Mouse (Mus musculus) embryonic facial prominence, embryonic 12.5 days (tissue): ENCODE measurements around the gene Wnt5a. TPM values are rescaled to one million over a fixed set of nuclear protein-coding genes. Genes with fewer than 3 reads are reported as not detected.

Experiments
- ATAC-seq: fragments of 200-750 bp; cut with Nextera tagmentation; 2 replicates; pipeline ENCODE4 v1.8.0; 2017; ENCODE audit not compliant: insufficient number of reproducible peaks, insufficient read depth, low FRiP score, low TSS enrichment
- H3K27ac ChIP-seq: fragments of 300-500 bp; sonication (generic); 2 replicates; pipeline ENCODE4 v1.5.1; 2016; ENCODE audit warnings: mild to moderate bottlenecking
- H3K27me3 ChIP-seq: fragments of 300-500 bp; sonication (generic); 2 replicates; pipeline ENCODE4 v1.6.1; 2016; ENCODE audit warnings: mild to moderate bottlenecking, moderate library complexity
- H3K36me3 ChIP-seq: fragments of 300-500 bp; sonication (generic); 2 replicates; pipeline ENCODE4 v1.6.1; 2016; ENCODE audit warnings: mild to moderate bottlenecking
- H3K4me1 ChIP-seq: fragments of 300-500 bp; sonication (generic); 2 replicates; pipeline ENCODE4 v1.6.1; 2016
- H3K4me2 ChIP-seq: fragments of 300-500 bp; sonication (generic); replicated peaks from 2 replicates; pipeline ENCODE4 v1.6.1; 2016; ENCODE audit warnings: mild to moderate bottlenecking, moderate library complexity
- H3K4me3 ChIP-seq: fragments of 300-500 bp; sonication (generic); 2 replicates; pipeline ENCODE4 v1.5.1; 2016; ENCODE audit warnings: mild to moderate bottlenecking
- H3K9ac ChIP-seq: fragments of 300-500 bp; sonication (generic); 2 replicates; pipeline ENCODE4 v1.6.1; 2016; ENCODE audit warnings: mild to moderate bottlenecking, moderate library complexity
- H3K9me3 ChIP-seq: fragments of 300-500 bp; sonication (generic); 2 replicates; pipeline ENCODE4 v1.6.1; 2016; ENCODE audit warnings: mild to moderate bottlenecking, moderate library complexity
- WGBS: fragments of 180-500 bp; shearing (Covaris S2); methylation state at CpG from one replicate; pipeline ENCODE4 v1.1.7; 2016; 5-methylcytosine and 5-hydroxymethylcytosine counted together
- polyA plus RNA-seq: library from polyadenylated mRNA; unstranded; fragments of >200 nt; fragmentation: Nextera tagmentation; extraction: Ambion mirVana; gene quantifications from 2 replicates; pipeline ENCODE4 v1.2.1, GENCODE M21; 2016

The Wnt5a gene
- polyA plus RNA-seq, 1 experiment from 2014 or later, result 117 TPM

GRCm38 (mm10) chr14:28531531-28531930 lies 27.0 kb downstream of the Wnt5a start:
- no peak for ATAC-seq
- Histone ChIP-seq H3K9me3 (no peaks in the 10 kb centered on the region), H3K9ac (no peak overlapping the region), H3K36me3 (no peaks in the 10 kb centered on the region), H3K4me1 (0 out of 2 replicates have a peak, but pooled peaks cover 1% of the 10 kb centered on the region), H3K4me3 (no peak overlapping the region), H3K4me2 (no peak overlapping the region), H3K27me3 (no peaks in the 10 kb centered on the region), H3K27ac (no peak overlapping the region)
- 40% methylated on average over 1 of the region's 1 CpGs for WGBS

GRCm38 (mm10) chr14:28532943-28533342 lies 28.4 kb downstream of the Wnt5a start:
- 90% methylated on average over 11 of the region's 11 CpGs for whole genome bisulfite sequencing
- no peak for ATAC-seq
- Histone ChIP-seq H3K36me3 (no peaks in the 10 kb centered on the region), H3K4me3 (no peak overlapping the region), H3K27ac (no peak overlapping the region), H3K27me3 (no peaks in the 10 kb centered on the region), H3K9me3 (no peaks in the 10 kb centered on the region), H3K9ac (no peak overlapping the region), H3K4me1 (no peaks in the 10 kb centered on the region), H3K4me2 (no peak overlapping the region)

- Histone ChIP-seq H3K27ac (no peak overlapping the region), H3K27me3 (no peaks in the 10 kb centered on the region), H3K9ac (no peak overlapping the region), H3K4me3 (no peak overlapping the region), H3K9me3 (no peaks in the 10 kb centered on the region), H3K4me1 (no peaks in the 10 kb centered on the region), H3K36me3 (no peaks in the 10 kb centered on the region), H3K4me2 (no peak overlapping the region)
- 62% methylated on average over 2 of the region's 2 CpGs for WGBS
- no peak for ATAC-seq
Observed at GRCm38 (mm10) chr14:28533876-28534275, 29.3 kb downstream of the Wnt5a start.

- H3K9ac ChIP-seq, result no peak overlapping the region
- H3K4me2 ChIP-seq, result no peak overlapping the region
- H3K4me1 ChIP-seq, result no peaks in the 10 kb centered on the region
- no peak for ATAC-seq
- H3K9me3 ChIP-seq, result no peaks in the 10 kb centered on the region
- WGBS, result 82% methylated on average over 4 of the region's 4 CpGs
- H3K4me3 ChIP-seq, result no peak overlapping the region
- H3K27ac ChIP-seq, result no peak overlapping the region
- no peaks in the 10 kb centered on the region for H3K27me3 ChIP-seq
- no peaks in the 10 kb centered on the region for H3K36me3 ChIP-seq
Observed at GRCm38 (mm10) chr14:28535814-28536213, 31.3 kb downstream of the Wnt5a start.

- Histone ChIP-seq H3K4me3 (no peak overlapping the region), H3K4me2 (no peak overlapping the region)
- 84% methylated on average over 6 of the region's 6 CpGs for WGBS
Observed at GRCm38 (mm10) chr14:28539577-28539976, 35.0 kb downstream of the Wnt5a start.

GRCm38 (mm10) chr14:28542117-28542741 lies 37.7 kb downstream of the Wnt5a start:
- 0 out of 2 replicates have a peak, but pooled peaks have one; percentile 52 for ATAC-seq
- Histone ChIP-seq H3K9ac (no peak overlapping the region), H3K9me3 (no peaks in the 10 kb centered on the region), H3K27me3 (0 out of 2 replicates have a peak, but pooled peaks cover 4% of the 10 kb centered on the region), H3K4me2 (no peak overlapping the region), H3K27ac (no peak overlapping the region), H3K36me3 (no peaks in the 10 kb centered on the region), H3K4me3 (no peak overlapping the region), H3K4me1 (peaks cover 7% of the 10 kb centered on the region)
- 27% methylated on average over 4 of the region's 4 CpGs for WGBS

More at GRCm38 (mm10) chr14:28539577-28539976, 35.0 kb downstream of the Wnt5a start:
- Histone ChIP-seq H3K9me3 (no peaks in the 10 kb centered on the region), H3K9ac (no peak overlapping the region), H3K4me1 (peaks cover 7% of the 10 kb centered on the region), H3K36me3 (no peaks in the 10 kb centered on the region), H3K27me3 (0 out of 2 replicates have a peak, but pooled peaks cover 4% of the 10 kb centered on the region), H3K27ac (no peak overlapping the region)
- no peak for ATAC-seq

GRCm38 (mm10) chr14:28561861-28562260 lies 57.3 kb downstream of the Wnt5a start:
- Histone ChIP-seq H3K27ac (no peak overlapping the region), H3K27me3 (no peaks in the 10 kb centered on the region), H3K9ac (no peak overlapping the region), H3K4me1 (no peaks in the 10 kb centered on the region; the same call in 1 of the 2 replicates), H3K4me3 (no peak overlapping the region), H3K9me3 (no peaks in the 10 kb centered on the region), H3K4me2 (no peak overlapping the region), H3K36me3 (no peaks in the 10 kb centered on the region)
- WGBS, result 48% methylated on average over 6 of the region's 6 CpGs
- no peak for ATAC-seq
